Mouse (Mus musculus) MEL (cell line): ENCODE results near the gene Mogat2. TPM values are rescaled to one million over a fixed set of nuclear protein-coding genes. Genes with fewer than 3 reads are reported as not detected.

Source experiments
- DNase-seq: peaks from one replicate; pipeline ENCODE4 v3.0.0; 2011; ENCODE audit warnings: low read depth, low spot score
- H3K27ac ChIP-seq: 2 replicates; pipeline ENCODE4 v1.5.1; 2012; ENCODE audit warnings: low read depth, mild to moderate bottlenecking, control low read depth, low read length, moderate library complexity; ENCODE audit not compliant: control insufficient read depth
- H3K27me3 ChIP-seq, 2 experiments: fragments of 150-350 bp in 1 of 2; sonication (generic) in 1 of 2; 2 replicates each; pipeline ENCODE4 v1.6.1; 2012; ENCODE audit warnings: low read length in 2 of 2, mild to moderate bottlenecking in 2 of 2, improper control_type of control experiment in 1 of 2, moderate library complexity in 1 of 2; ENCODE audit not compliant: insufficient read depth in 2 of 2, control insufficient read depth in 1 of 2
- H3K36me3 ChIP-seq, 2 experiments: 2 replicates each; pipeline ENCODE4 v1.6.1; 2012 to 2014; ENCODE audit warnings: low read length in 2 of 2, improper control_type of control experiment in 1 of 2, inconsistent platforms in 1 of 2, mild to moderate bottlenecking in 1 of 2; ENCODE audit not compliant: insufficient read depth in 2 of 2, control insufficient read depth in 1 of 2
- H3K4me1 ChIP-seq, 2 experiments: fragments of 150-350 bp in 1 of 2; sonication (generic) in 1 of 2; 2 replicates each; pipeline ENCODE4 v1.6.1; 2012; ENCODE audit warnings: low read length in 2 of 2, improper control_type of control experiment in 1 of 2, mild to moderate bottlenecking in 1 of 2; ENCODE audit not compliant: insufficient read depth in 2 of 2, control insufficient read depth in 1 of 2
- H3K4me3 ChIP-seq, 2 experiments: fragments of 150-350 bp in 1 of 2; sonication (generic) in 1 of 2; 2 replicates each; pipeline ENCODE4 v1.5.1; 2012; ENCODE audit warnings: low read depth in 2 of 2, low read length in 2 of 2, mild to moderate bottlenecking in 2 of 2, moderate library complexity in 2 of 2, control low read depth in 1 of 2, improper control_type of control experiment in 1 of 2; ENCODE audit not compliant: control insufficient read depth in 1 of 2, insufficient read depth in 1 of 2
- H3K79me2 ChIP-seq: 2 replicates; pipeline ENCODE4 v1.6.1; 2012; ENCODE audit warnings: mild to moderate bottlenecking, low read length, moderate library complexity; ENCODE audit not compliant: control insufficient read depth, poor library complexity, insufficient read depth
- H3K9ac ChIP-seq: 2 replicates; pipeline ENCODE4 v1.6.1; 2012; ENCODE audit warnings: low read depth, mild to moderate bottlenecking, control low read depth, low read length, moderate library complexity; ENCODE audit not compliant: control insufficient read depth, poor library complexity, severe bottlenecking
- H3K9me3 ChIP-seq: fragments of 150-350 bp; sonication (generic); replicated peaks from 2 replicates; pipeline ENCODE4 v1.6.1; 2012; ENCODE audit warnings: mild to moderate bottlenecking, low read length, improper control_type of control experiment, moderate library complexity; ENCODE audit not compliant: insufficient read depth
- BHLHE40 ChIP-seq: IDR thresholded peaks from 2 replicates; pipeline ENCODE4 v1.6.1; 2012; ENCODE audit warnings: low read depth, mild to moderate bottlenecking, inconsistent platforms, low read length, improper control_type of control experiment, borderline replicate concordance
- CHD1 ChIP-seq: IDR thresholded peaks from 2 replicates; pipeline ENCODE4 v1.6.1; 2012; ENCODE audit warnings: low read depth, mild to moderate bottlenecking, inconsistent platforms, low read length, improper control_type of control experiment
- CHD2 ChIP-seq: IDR thresholded peaks from 2 replicates; pipeline ENCODE4 v1.6.1; 2011; ENCODE audit warnings: low read length, improper control_type of control experiment
- CTCF ChIP-seq, 3 experiments: IDR thresholded peaks in 2 of 3; conservative IDR thresholded peaks in 1 of 3; 2 replicates each; pipeline ENCODE4 v1.5.1; 2011 to 2012; ENCODE audit warnings: low read length in 3 of 3, low read depth in 2 of 3, mild to moderate bottlenecking in 2 of 3, improper control_type of control experiment in 1 of 3, inconsistent platforms in 1 of 3, mixed read lengths in 1 of 3, moderate library complexity in 1 of 3; ENCODE audit not compliant: control insufficient read depth in 1 of 3, insufficient read depth in 1 of 3, poor library complexity in 1 of 3, severe bottlenecking in 1 of 3
- EP300 ChIP-seq, 2 experiments: IDR thresholded peaks; 2 replicates each; pipeline ENCODE4 v1.6.1; 2011; ENCODE audit warnings: improper control_type of control experiment in 2 of 2, low read length in 2 of 2, low read depth in 1 of 2, mild to moderate bottlenecking in 1 of 2
- ETS1 ChIP-seq: IDR thresholded peaks from 2 replicates; pipeline ENCODE4 v1.6.1; 2012; ENCODE audit warnings: low read depth, mild to moderate bottlenecking, inconsistent platforms, low read length, improper control_type of control experiment, moderate library complexity
- GABPA ChIP-seq: IDR thresholded peaks from 2 replicates; pipeline ENCODE4 v1.6.1; 2012; ENCODE audit warnings: low read depth, mild to moderate bottlenecking, inconsistent platforms, low read length, improper control_type of control experiment, moderate library complexity
- HCFC1 ChIP-seq: IDR thresholded peaks from 2 replicates; pipeline ENCODE4 v1.6.1; 2012; ENCODE audit warnings: low read depth, mild to moderate bottlenecking, inconsistent platforms, low read length, improper control_type of control experiment, moderate library complexity
- KAT2A ChIP-seq: conservative IDR thresholded peaks from 2 replicates; pipeline ENCODE4 v1.6.1; 2012; ENCODE audit warnings: low read depth, low read length, improper control_type of control experiment, inconsistent platforms
- MAX ChIP-seq: IDR thresholded peaks from 2 replicates; pipeline ENCODE4 v1.6.1; 2011; ENCODE audit warnings: low read length, improper control_type of control experiment
- MAZ ChIP-seq: IDR thresholded peaks from 2 replicates; pipeline ENCODE4 v1.6.1; 2012; ENCODE audit warnings: low read depth, mild to moderate bottlenecking, inconsistent platforms, low read length, improper control_type of control experiment
- MEF2A ChIP-seq: IDR thresholded peaks from 2 replicates; pipeline ENCODE4 v1.6.1; 2014; ENCODE audit warnings: low read depth, mild to moderate bottlenecking, inconsistent platforms, low read length, improper control_type of control experiment; ENCODE audit not compliant: poor library complexity, insufficient replicate concordance, severe bottlenecking; ENCODE audit errors: extremely low read depth
- MXI1 ChIP-seq: IDR thresholded peaks from 2 replicates; pipeline ENCODE4 v1.6.1; 2011; ENCODE audit warnings: mild to moderate bottlenecking, low read depth, low read length, improper control_type of control experiment
- MYC ChIP-seq: IDR thresholded peaks from 2 replicates; pipeline ENCODE4 v1.6.1; 2011; ENCODE audit warnings: low read depth, mild to moderate bottlenecking, low read length, improper control_type of control experiment, moderate library complexity
- NELFE ChIP-seq: IDR thresholded peaks from 2 replicates; pipeline ENCODE4 v1.6.1; 2011; ENCODE audit warnings: low read depth, low read length, improper control_type of control experiment
- NRF1 ChIP-seq: IDR thresholded peaks from 2 replicates; pipeline ENCODE4 v1.6.1; 2014; ENCODE audit warnings: low read depth, mild to moderate bottlenecking, inconsistent platforms, low read length, improper control_type of control experiment, moderate library complexity; ENCODE audit not compliant: poor library complexity, insufficient read depth, severe bottlenecking
- POLR2A ChIP-seq, 2 experiments: IDR thresholded peaks; 2 replicates each; pipeline ENCODE4 v1.6.1; 2011 to 2012; ENCODE audit warnings: low read length in 2 of 2, mild to moderate bottlenecking in 2 of 2, control low read depth in 1 of 2, improper control_type of control experiment in 1 of 2, low read depth in 1 of 2, moderate library complexity in 1 of 2; ENCODE audit not compliant: control insufficient read depth in 1 of 2, insufficient read depth in 1 of 2, poor library complexity in 1 of 2
- POLR2AphosphoS2 ChIP-seq: IDR thresholded peaks from 2 replicates; pipeline ENCODE4 v1.6.1; 2011; ENCODE audit warnings: low read length, improper control_type of control experiment
- RAD21 ChIP-seq: IDR thresholded peaks from 2 replicates; pipeline ENCODE4 v1.6.1; 2011; ENCODE audit warnings: mild to moderate bottlenecking, low read depth, low read length, improper control_type of control experiment
- RCOR1 ChIP-seq: IDR thresholded peaks from 2 replicates; pipeline ENCODE4 v1.6.1; 2012; ENCODE audit warnings: low read depth, mild to moderate bottlenecking, inconsistent platforms, low read length, improper control_type of control experiment
- SIN3A ChIP-seq: IDR thresholded peaks from 2 replicates; pipeline ENCODE4 v1.6.1; 2012; ENCODE audit warnings: low read length, improper control_type of control experiment, inconsistent platforms
- TAL1 ChIP-seq: IDR thresholded peaks from 2 replicates; pipeline ENCODE4 v1.6.1; 2012; ENCODE audit warnings: mild to moderate bottlenecking, inconsistent platforms, low read length, moderate library complexity, mixed read lengths
- TBP ChIP-seq: IDR thresholded peaks from 2 replicates; pipeline ENCODE4 v1.8.0; 2011; ENCODE audit warnings: low read depth, low read length, improper control_type of control experiment
- TCF12 ChIP-seq: IDR thresholded peaks from 2 replicates; pipeline ENCODE4 v1.6.1; 2014; ENCODE audit warnings: low read depth, mild to moderate bottlenecking, inconsistent platforms, low read length, improper control_type of control experiment, moderate library complexity
- UBTF ChIP-seq: IDR thresholded peaks from 2 replicates; pipeline ENCODE4 v1.6.1; 2012; ENCODE audit warnings: low read depth, mild to moderate bottlenecking, inconsistent platforms, low read length, improper control_type of control experiment, moderate library complexity, borderline replicate concordance; ENCODE audit not compliant: insufficient read depth
- USF1 ChIP-seq: IDR thresholded peaks from 2 replicates; pipeline ENCODE4 v1.6.1; 2014; ENCODE audit warnings: low read depth, mild to moderate bottlenecking, inconsistent platforms, low read length, improper control_type of control experiment, moderate library complexity
- ZC3H11A ChIP-seq: IDR thresholded peaks from 2 replicates; pipeline ENCODE4 v1.6.1; 2012; ENCODE audit warnings: low read depth, mild to moderate bottlenecking, inconsistent platforms, low read length, improper control_type of control experiment
- ZMIZ1 ChIP-seq: IDR thresholded peaks from 2 replicates; pipeline ENCODE4 v1.6.1; 2012; ENCODE audit warnings: low read depth, mild to moderate bottlenecking, inconsistent platforms, low read length, improper control_type of control experiment, moderate library complexity
- ZNF384 ChIP-seq: IDR thresholded peaks from 2 replicates; pipeline ENCODE4 v1.6.1; 2012; ENCODE audit warnings: low read depth, mild to moderate bottlenecking, inconsistent platforms, low read length, improper control_type of control experiment
- polyA plus RNA-seq, 2 experiments: library from polyadenylated mRNA; stranded (reverse) in 1 of 2; unstranded in 1 of 2; fragments of >175 nt in 1 of 2; fragments of >200 nt in 1 of 2; gene quantifications; 2 replicates each; pipeline versions ENCODE4 v1.2.1 to v1.2.4; 2012; ENCODE audit warnings: low replicate concordance in 2 of 2, low read depth in 1 of 2; ENCODE audit not compliant: insufficient read length in 2 of 2, insufficient read depth in 1 of 2, missing spikeins in 1 of 2
- total RNA-seq: library from RNA; depleted of rRNA; stranded (reverse); fragments of 300-350 nt; gene quantifications from 2 replicates; pipeline ENCODE4 v1.2.3, GENCODE M21; 2012

Mogat2 gene
- total and polyA plus RNA-seq, 3 experiments, result 0.13 TPM; not detected in 2

- peaks cover 0 to 14% of the 10 kb centered on the region in 2 experiments; a peak in 2 of 4 replicates for H3K36me3 ChIP-seq
- H3K79me2 ChIP-seq, result no peaks in the 10 kb centered on the region; the same call in 1 of the 2 replicates
- peaks cover 8 to 30% of the 10 kb centered on the region in 2 experiments for H3K4me1 ChIP-seq
- H3K9me3 ChIP-seq, result no peaks in the 10 kb centered on the region
- no peak overlapping the region for H3K27ac ChIP-seq
- H3K9ac ChIP-seq, result peak overlapping the region; percentile 16
- H3K27me3 ChIP-seq, result peaks cover 1 to 2% of the 10 kb centered on the region in 2 experiments; a peak in 2 of 4 replicates
- peak overlapping the region; percentile 2 to 44; a peak in 3 of 4 replicates for H3K4me3 ChIP-seq
- peak; percentile 51 for DNase-seq
- TF ChIP-seq MYC (no peak), MEF2A (no peak), RAD21 (no peak), RCOR1 (peak; percentile 20; the same call in 1 of the 2 replicates), POLR2A (IDR thresholded peaks at IDR 0.05; ENCODE audit: control insufficient read depth in 1 of 2, insufficient read depth in 1 of 2, low read depth in 1 of 2, low read length in 2 of 2, poor library complexity in 1 of 2) (no peak), BHLHE40 (0 out of 2 replicates have a peak, but pooled peaks have one; percentile 10), MAZ (no peak), CTCF (IDR thresholded peaks at IDR 0.05 in 2 of 3, conservative IDR thresholded peaks at IDR 0.05 in 1 of 3; ENCODE audit: control insufficient read depth in 1 of 3, insufficient read depth in 1 of 3, low read depth in 2 of 3, low read length in 3 of 3, poor library complexity in 1 of 3, severe bottlenecking in 1 of 3) (no peak), POLR2AphosphoS2 (no peak), ZNF384 (no peak), EP300 (IDR thresholded peaks at IDR 0.05; ENCODE audit: low read depth in 1 of 2, low read length in 2 of 2) (0 out of 4 replicates have a peak, but pooled peaks of 1 of the 2 experiments have one; percentile 8)
Observed at GRCm38 (mm10) chr7:99183751-99184150, 54.7 kb downstream of the Mogat2 start.

GRCm38 (mm10) chr7:99182432-99183172 is 55.8 kb downstream of the Mogat2 start, which contains the start of gene Dgat2:
Gene Dgat2, minus strand, starts transcription at chr7:99182719.
- Histone ChIP-seq H3K27ac (peak within 1 kb of the TSS; percentile 65), H3K9ac (peak within 1 kb of the TSS; percentile 79), H3K9me3 (no peaks in the 10 kb centered on the region), H3K79me2 (no peaks in the 10 kb centered on the region; the same call in 1 of the 2 replicates), H3K27me3 (peaks cover 1 to 2% of the 10 kb centered on the region in 2 experiments; a peak in 1 of 4 replicates), H3K4me1 (peaks cover 8 to 30% of the 10 kb centered on the region in 2 experiments), H3K4me3 (peak within 1 kb of the TSS; percentile 49 to 70), H3K36me3 (peaks cover 0 to 14% of the 10 kb centered on the region in 2 experiments; a peak in 2 of 4 replicates)
- peak; percentile 91 for DNase-seq
- TF ChIP-seq ETS1 (peak; percentile 29), UBTF (no peak), POLR2AphosphoS2 (peak; percentile 83), TAL1 (no peak), RCOR1 (no peak), GABPA (no peak), MXI1 (peak; percentile 99), USF1 (peak; percentile 77), EP300 (IDR thresholded peaks at IDR 0.05; ENCODE audit: low read depth in 1 of 2, low read length in 2 of 2) (peak in 1 of 2 experiments; percentile 4; a peak in 1 of 4 replicates), CHD2 (no peak), NRF1 (peak; percentile 61), TBP (peak; percentile 97), RAD21 (no peak), ZC3H11A (no peak), SIN3A (peak; percentile 95), TCF12 (no peak), MAX (peak; percentile 98), KAT2A (no peak), POLR2A (IDR thresholded peaks at IDR 0.05; ENCODE audit: control insufficient read depth in 1 of 2, insufficient read depth in 1 of 2, low read depth in 1 of 2, low read length in 2 of 2, poor library complexity in 1 of 2) (peak; percentile 94 to 99), NELFE (peak; percentile 98), MYC (peak; percentile 99), CHD1 (peak; percentile 100), HCFC1 (peak; percentile 70; the same call in 1 of the 2 replicates), ZMIZ1 (peak; percentile 95)
